Mouse (Mus musculus): ENCODE measurements around the gene Cenpl. TPM values are rescaled to one million over a fixed set of nuclear protein-coding genes. Genes with fewer than 3 reads are reported as not detected.

Gene Cenpl
- polyA plus RNA-seq, 1 experiment from 2014 or later = 36.1 TPM

DNA sequence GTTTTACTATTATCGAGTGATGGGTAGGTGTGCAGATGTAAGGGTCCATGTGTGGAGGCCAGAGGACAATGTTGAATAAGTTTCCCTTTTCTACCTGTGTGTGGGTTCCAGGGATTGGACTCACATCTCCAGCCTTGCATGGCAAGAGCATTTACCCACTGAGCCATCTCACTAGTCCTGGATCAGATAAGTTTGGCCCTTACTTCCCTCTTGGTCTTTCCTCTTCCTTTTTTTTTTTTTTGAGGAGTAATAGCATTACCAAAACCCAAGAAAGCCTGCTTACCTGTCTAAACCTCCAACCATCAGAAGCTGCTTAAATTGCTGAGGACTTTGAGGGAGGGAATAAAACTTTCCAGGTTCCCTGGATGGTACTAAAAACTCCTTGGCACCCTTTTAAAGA lies 13.3 kb upstream of the Cenpl start:
- WGBS = 96% methylated on average over 1 of the region's 1 CpGs
- Histone ChIP-seq H3K4me2 (no peak overlapping the region), H3K27me3 (no peaks in the 10 kb centered on the region), H3K9ac (no peak overlapping the region), H3K36me3 (peaks cover 26% of the 10 kb centered on the region), H3K9me3 (no peaks in the 10 kb centered on the region), H3K27ac (no peak overlapping the region), H3K4me3 (no peak overlapping the region), H3K4me1 (no peaks in the 10 kb centered on the region)
- no peak for ATAC-seq (ENCODE audit: insufficient number of reproducible peaks, insufficient read depth, low FRiP score, low TSS enrichment, low read depth)

DNA sequence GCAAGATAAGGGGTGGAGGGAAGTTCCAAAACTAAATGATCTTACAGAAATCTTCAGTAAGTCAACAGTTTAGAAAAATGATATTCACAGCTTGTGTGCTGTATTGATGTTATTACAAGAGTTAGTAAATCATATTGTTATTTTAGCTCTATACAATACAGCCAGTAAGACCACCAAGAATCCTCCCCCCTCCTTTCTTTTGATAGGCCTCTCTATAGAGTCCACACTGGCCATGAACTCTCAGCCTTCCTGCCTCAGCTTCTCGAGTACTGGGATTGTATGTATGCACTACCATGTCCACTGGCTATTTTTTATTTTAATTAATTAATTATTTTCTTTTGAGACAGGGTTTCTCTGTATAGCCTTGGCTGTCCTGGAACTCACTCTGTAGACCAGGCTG lies 7.2 kb upstream of the Cenpl start:
- ATAC-seq (ENCODE audit: insufficient number of reproducible peaks, insufficient read depth, low FRiP score, low TSS enrichment, low read depth) = no peak
- Histone ChIP-seq H3K27ac (no peak overlapping the region), H3K4me1 (no peaks in the 10 kb centered on the region), H3K9ac (no peak overlapping the region), H3K4me3 (no peak overlapping the region), H3K9me3 (no peaks in the 10 kb centered on the region), H3K4me2 (no peak overlapping the region), H3K36me3 (peaks cover 10% of the 10 kb centered on the region), H3K27me3 (no peaks in the 10 kb centered on the region)
- WGBS = 75% methylated on average over 1 of the region's 1 CpGs

DNA sequence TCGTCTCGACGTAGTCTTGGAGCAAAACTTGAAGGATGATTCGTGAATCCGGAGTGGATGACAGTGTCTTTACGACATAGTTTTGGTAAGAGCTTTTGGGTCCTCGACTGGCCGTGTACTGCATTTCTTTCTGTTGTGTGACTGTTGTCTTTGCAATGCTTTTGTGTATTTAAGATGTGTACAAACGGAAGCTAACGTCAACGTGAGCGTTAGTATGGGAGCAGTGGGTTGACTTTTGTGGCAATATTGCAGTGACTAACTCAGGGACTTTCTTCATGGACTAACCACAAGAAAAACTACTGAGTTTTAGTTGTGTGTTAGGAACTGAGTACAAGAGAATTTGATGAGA lies 733 bp downstream of the Cenpl start:
- Histone ChIP-seq H3K4me3 (peak overlapping the region; percentile 67), H3K9me3 (no peaks in the 10 kb centered on the region), H3K27ac (peak overlapping the region; percentile 68), H3K4me2 (peak overlapping the region; percentile 79), H3K4me1 (peaks cover 26% of the 10 kb centered on the region), H3K36me3 (peaks cover 9% of the 10 kb centered on the region; the same call in 1 of the 2 replicates), H3K27me3 (no peaks in the 10 kb centered on the region), H3K9ac (peak overlapping the region; percentile 78)
- ATAC-seq (ENCODE audit: insufficient number of reproducible peaks, insufficient read depth, low FRiP score, low TSS enrichment, low read depth) = no peak
- WGBS = under 1% methylated on average over 12 of the region's 12 CpGs

DNA sequence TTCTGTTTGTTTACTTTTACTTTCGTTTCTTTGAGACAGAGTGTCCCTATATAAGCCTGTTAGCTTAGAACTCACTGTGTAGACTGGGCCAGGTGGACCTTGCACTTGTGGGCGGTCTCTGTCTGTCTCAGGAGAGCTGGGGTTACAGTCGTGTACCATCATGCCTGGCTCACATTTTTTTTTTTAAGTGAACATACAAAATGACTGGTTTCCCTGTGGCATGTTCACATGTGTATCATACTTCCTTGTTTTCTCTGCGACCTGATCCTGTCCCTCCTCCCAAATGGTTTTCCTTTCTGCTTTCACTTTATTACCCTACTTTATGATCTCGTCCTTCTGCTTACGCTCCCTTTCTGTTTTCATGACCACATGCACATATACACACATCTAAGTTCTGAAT lies 5.7 kb downstream of the Cenpl start:
- no peak overlapping the region for H3K4me3 ChIP-seq
- no peaks in the 10 kb centered on the region for H3K9me3 ChIP-seq
- no peak for ATAC-seq (ENCODE audit: insufficient number of reproducible peaks, insufficient read depth, low FRiP score, low TSS enrichment, low read depth)
- H3K27ac ChIP-seq = no peak overlapping the region
- no peak overlapping the region for H3K4me2 ChIP-seq
- no peaks in the 10 kb centered on the region for H3K27me3 ChIP-seq
- WGBS = 79% methylated on average over 6 of the region's 6 CpGs
- H3K9ac ChIP-seq = no peak overlapping the region
- peaks cover 37% of the 10 kb centered on the region for H3K36me3 ChIP-seq
- peaks cover 26% of the 10 kb centered on the region for H3K4me1 ChIP-seq

DNA sequence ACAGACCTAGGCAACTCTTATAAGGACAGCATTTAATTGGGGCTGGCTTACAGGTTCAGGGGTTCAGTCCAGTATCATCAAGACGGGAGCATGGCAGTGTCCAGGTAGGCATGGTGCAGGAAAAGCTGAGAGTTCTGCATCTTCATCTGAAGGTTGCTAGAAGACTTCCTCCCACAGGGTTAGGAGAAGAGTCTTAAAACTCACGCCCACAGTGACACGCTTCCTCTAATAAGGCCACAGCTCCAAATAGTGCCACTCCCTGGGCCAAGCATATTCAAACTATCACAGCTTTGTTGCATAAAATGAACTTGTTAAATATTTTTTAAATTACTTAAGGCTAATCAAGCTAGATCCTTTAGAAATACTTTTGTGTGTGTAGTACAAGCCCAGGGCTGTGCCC lies 6.7 kb downstream of the Cenpl start:
- peaks cover 43% of the 10 kb centered on the region for H3K36me3 ChIP-seq
- no peaks in the 10 kb centered on the region for H3K27me3 ChIP-seq
- no peak overlapping the region; the same call in 1 of the 2 replicates for H3K27ac ChIP-seq
- H3K9me3 ChIP-seq = no peaks in the 10 kb centered on the region
- peaks cover 19% of the 10 kb centered on the region for H3K4me1 ChIP-seq
- H3K4me3 ChIP-seq = no peak overlapping the region
- no peak for ATAC-seq (ENCODE audit: insufficient number of reproducible peaks, insufficient read depth, low FRiP score, low TSS enrichment, low read depth)
- H3K9ac ChIP-seq = no peak overlapping the region
- 93% methylated on average over 3 of the region's 3 CpGs for whole genome bisulfite sequencing
- no peak overlapping the region for H3K4me2 ChIP-seq

DNA sequence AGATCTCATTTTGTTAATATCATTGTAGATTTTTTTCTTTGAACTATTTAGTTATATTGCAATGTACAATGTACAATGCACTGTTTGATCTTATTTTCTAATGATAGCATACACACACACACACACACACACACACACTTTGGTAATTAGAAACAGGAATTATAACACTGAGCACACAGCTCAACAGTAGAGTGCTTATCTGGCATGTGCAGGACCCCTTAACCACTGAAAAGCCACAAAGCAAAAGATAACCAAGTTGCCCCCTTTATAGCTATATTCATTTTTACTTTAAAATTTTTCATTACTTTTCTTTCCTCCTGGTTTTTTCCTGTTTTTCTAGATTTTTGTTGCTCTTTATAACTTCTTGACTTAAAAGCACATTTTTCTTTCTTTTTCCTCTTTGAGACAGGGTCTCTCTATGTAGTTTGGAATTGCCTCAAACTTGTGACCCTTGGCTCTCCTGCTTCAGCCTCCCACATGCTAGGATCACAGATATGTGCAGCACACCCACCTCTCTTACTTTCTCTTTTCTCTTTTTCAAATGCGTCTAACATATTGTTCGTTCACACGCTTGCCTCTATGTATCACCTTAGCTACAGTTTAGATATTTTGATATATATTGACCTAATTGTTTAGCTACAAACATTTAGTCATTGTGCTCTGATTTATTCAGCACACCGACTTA lies 29.4 kb downstream of the Cenpl start:
- Histone ChIP-seq H3K4me2 (no peak overlapping the region), H3K27me3 (no peaks in the 10 kb centered on the region), H3K36me3 (peaks cover 57% of the 10 kb centered on the region), H3K9me3 (no peaks in the 10 kb centered on the region), H3K9ac (no peak overlapping the region), H3K27ac (no peak overlapping the region), H3K4me3 (no peak overlapping the region), H3K4me1 (no peaks in the 10 kb centered on the region)
- WGBS = 93% methylated on average over 4 of the region's 4 CpGs
- ATAC-seq (ENCODE audit: insufficient number of reproducible peaks, insufficient read depth, low FRiP score, low TSS enrichment, low read depth) = no peak

DNA sequence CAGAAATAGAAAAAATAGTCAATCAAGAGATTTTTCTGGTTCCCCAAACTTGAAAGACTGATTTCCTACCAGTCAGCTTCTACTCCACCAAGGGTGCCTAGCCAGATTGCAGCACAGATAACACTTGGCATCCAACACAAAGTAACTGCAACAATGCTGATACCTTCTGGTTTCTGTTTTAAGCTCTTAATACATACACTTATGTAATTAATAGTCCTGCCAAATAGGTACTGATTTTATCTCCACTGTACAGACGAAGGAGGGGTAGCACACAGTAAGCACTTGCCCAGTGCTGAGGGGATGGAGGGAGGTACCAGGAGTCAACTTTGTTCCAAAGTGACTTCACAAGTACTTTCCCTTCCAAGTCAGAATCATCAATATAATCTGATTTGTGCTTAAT lies 33.3 kb downstream of the Cenpl start:
- no peaks in the 10 kb centered on the region for H3K4me1 ChIP-seq

DNA sequence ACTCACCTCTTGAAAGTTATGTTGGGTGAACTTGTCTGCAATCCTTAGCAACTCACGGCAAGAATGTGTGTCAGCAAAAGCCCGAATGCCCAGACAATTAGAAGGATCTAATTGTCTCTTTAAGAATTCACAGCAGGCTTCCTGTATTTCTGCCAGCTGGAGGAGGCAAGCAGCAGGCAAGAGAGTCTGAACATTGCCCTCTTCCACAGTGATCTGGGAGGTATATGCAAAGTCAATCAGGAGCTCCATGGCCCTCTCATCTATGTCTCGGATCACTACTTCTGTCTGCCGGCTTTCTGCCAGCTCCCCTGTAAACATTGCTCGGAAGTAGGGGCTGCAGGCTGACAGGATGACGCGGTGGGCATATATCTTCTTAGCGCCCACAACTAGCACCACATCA lies 38.7 kb downstream of the Cenpl start:
- no peak for ATAC-seq (ENCODE audit: insufficient number of reproducible peaks, insufficient read depth, low FRiP score, low TSS enrichment, low read depth)
- H3K27me3 ChIP-seq = no peaks in the 10 kb centered on the region
- WGBS = 91% methylated on average over 8 of the region's 8 CpGs

More for the DNA sequence above, 33.3 kb downstream of the Cenpl start:
- Histone ChIP-seq H3K27ac (no peak overlapping the region), H3K9ac (no peak overlapping the region), H3K27me3 (no peaks in the 10 kb centered on the region), H3K4me2 (no peak overlapping the region), H3K36me3 (peaks cover 40% of the 10 kb centered on the region), H3K9me3 (no peaks in the 10 kb centered on the region), H3K4me3 (no peak overlapping the region)
- ATAC-seq (ENCODE audit: insufficient number of reproducible peaks, insufficient read depth, low FRiP score, low TSS enrichment, low read depth) = no peak
- WGBS = 64% methylated on average over 1 of the region's 1 CpGs

DNA sequence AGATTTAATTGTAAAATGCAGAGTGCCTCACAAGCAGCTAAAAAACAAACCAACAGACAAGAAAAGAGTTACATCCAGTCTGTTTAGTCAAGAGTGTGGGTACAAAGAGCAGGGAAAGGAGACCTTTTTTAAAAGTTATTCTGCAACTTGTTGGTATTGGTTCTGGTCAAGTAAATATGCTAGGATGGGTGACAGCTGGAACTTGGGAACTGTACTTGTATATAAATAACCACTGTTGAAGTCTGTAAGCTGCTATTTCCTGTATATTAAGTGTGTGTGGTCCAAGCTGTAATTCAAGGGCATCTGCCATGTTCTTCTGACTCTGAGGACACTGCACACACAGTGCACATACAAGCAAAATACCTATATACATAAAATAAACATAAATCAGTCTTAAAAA lies 44.1 kb downstream of the Cenpl start:
- ATAC-seq (ENCODE audit: insufficient number of reproducible peaks, insufficient read depth, low FRiP score, low TSS enrichment, low read depth) = no peak
- H3K9ac ChIP-seq = no peak overlapping the region
- H3K27me3 ChIP-seq = no peaks in the 10 kb centered on the region
- no peak overlapping the region for H3K4me3 ChIP-seq
- no peaks in the 10 kb centered on the region for H3K9me3 ChIP-seq
- no peak overlapping the region for H3K27ac ChIP-seq
- no peaks in the 10 kb centered on the region for H3K4me1 ChIP-seq
- peaks cover under 1% of the 10 kb centered on the region; the same call in 1 of the 2 replicates for H3K36me3 ChIP-seq
- H3K4me2 ChIP-seq = no peak overlapping the region

More for the DNA sequence above, 38.7 kb downstream of the Cenpl start:
- Histone ChIP-seq H3K4me3 (no peak overlapping the region), H3K27ac (no peak overlapping the region), H3K9ac (no peak overlapping the region), H3K36me3 (peaks cover 17% of the 10 kb centered on the region), H3K4me1 (no peaks in the 10 kb centered on the region), H3K9me3 (no peaks in the 10 kb centered on the region), H3K4me2 (no peak overlapping the region)

DNA sequence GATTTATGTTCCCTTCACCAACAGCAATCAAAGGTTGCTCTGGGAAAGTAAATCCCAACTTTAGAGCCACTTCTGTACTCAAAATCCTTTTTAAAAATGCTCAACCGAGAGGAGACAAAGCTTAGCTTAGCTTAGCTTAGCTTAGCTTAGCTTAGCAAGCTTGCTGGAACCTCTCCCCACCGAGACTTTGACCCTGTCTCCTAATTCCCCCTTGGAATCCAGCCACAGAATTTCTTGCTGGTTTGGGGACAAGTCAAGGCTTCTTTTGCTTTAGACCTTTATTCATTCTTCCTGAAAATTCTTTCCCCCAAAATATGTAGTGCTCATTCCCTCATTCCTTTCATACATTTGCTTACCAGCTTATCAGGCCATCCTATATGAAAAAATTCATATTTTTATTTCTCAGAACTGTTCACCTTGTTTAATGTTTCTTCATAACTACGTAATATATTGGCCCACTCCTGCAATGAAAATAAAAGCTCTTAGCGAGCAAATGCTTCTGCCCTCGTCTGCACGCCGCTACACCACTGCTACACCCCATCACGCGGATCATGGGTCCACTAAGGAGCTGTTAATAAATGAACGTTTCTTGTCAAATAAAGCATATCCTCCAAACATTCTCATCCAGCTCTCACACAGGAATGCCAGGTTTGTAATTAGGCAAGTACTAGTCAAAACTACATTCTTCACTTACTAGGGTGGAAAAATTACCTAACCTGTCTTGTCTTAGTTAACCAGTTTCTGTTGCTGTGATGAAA lies 52.3 kb downstream of the Cenpl start:
- Histone ChIP-seq H3K36me3 (peaks cover 11% of the 10 kb centered on the region; the same call in 1 of the 2 replicates), H3K27me3 (no peaks in the 10 kb centered on the region), H3K4me3 (no peak overlapping the region), H3K27ac (no peak overlapping the region), H3K4me1 (no peaks in the 10 kb centered on the region), H3K9me3 (no peaks in the 10 kb centered on the region), H3K4me2 (no peak overlapping the region), H3K9ac (no peak overlapping the region)
- 90% methylated on average over 10 of the region's 10 CpGs for WGBS
- ATAC-seq (ENCODE audit: insufficient number of reproducible peaks, insufficient read depth, low FRiP score, low TSS enrichment, low read depth) = no peak

DNA sequence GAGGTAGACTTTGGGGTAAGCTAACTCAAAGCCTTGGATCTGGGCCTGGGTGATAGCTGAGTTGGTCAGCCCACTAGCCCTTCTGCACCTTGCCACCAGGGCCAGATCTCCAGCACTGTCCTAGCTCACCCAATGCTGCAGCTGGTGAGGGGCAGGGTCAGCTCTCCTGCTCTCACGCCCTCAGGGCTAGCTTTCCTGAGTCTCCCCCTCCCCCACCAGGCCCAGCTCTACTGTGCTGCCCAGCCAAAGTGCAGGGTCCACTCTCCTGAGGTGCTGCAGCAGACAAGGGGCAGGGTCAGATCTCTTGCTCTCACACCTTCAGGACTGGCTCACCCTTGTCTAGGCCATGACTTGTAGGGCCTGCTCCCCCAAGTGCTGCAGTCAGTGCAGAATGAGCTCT lies 55.9 kb downstream of the Cenpl start:
- Histone ChIP-seq H3K9ac (no peak overlapping the region), H3K4me1 (peaks cover 8% of the 10 kb centered on the region), H3K4me3 (no peak overlapping the region), H3K27ac (no peak overlapping the region), H3K4me2 (no peak overlapping the region), H3K36me3 (peaks cover 7% of the 10 kb centered on the region; the same call in 1 of the 2 replicates), H3K27me3 (no peaks in the 10 kb centered on the region), H3K9me3 (no peaks in the 10 kb centered on the region)
- 89% methylated on average over 1 of the region's 1 CpGs for WGBS
- ATAC-seq (ENCODE audit: insufficient number of reproducible peaks, insufficient read depth, low FRiP score, low TSS enrichment, low read depth) = 0 out of 2 replicates have a peak, but pooled peaks have one; percentile 32
